Mouse (Mus musculus) MEL (cell line): ENCODE data around the gene Vav3. TPM values are rescaled to one million over a fixed set of nuclear protein-coding genes. Genes with fewer than 3 reads are reported as not detected.
"Not testable (repeated sequence)": the region's sequence is repeated elsewhere in the genome, so short reads cannot be mapped to it uniquely, and the experiment has no call there.

Experiments
- DNase-seq: peaks from one replicate; pipeline ENCODE4 v3.0.0; 2011; ENCODE audit warnings: low read depth, low spot score
- H3K27ac ChIP-seq: 2 replicates; pipeline ENCODE4 v1.5.1; 2012; ENCODE audit warnings: low read depth, mild to moderate bottlenecking, control low read depth, low read length, moderate library complexity; ENCODE audit not compliant: control insufficient read depth
- H3K27me3 ChIP-seq, 2 experiments: fragments of 150-350 bp in 1 of 2; sonication (generic) in 1 of 2; 2 replicates each; pipeline ENCODE4 v1.6.1; 2012; ENCODE audit warnings: low read length in 2 of 2, mild to moderate bottlenecking in 2 of 2, improper control_type of control experiment in 1 of 2, moderate library complexity in 1 of 2; ENCODE audit not compliant: insufficient read depth in 2 of 2, control insufficient read depth in 1 of 2
- H3K36me3 ChIP-seq, 2 experiments: 2 replicates each; pipeline ENCODE4 v1.6.1; 2012 to 2014; ENCODE audit warnings: low read length in 2 of 2, improper control_type of control experiment in 1 of 2, inconsistent platforms in 1 of 2, mild to moderate bottlenecking in 1 of 2; ENCODE audit not compliant: insufficient read depth in 2 of 2, control insufficient read depth in 1 of 2
- H3K4me1 ChIP-seq, 2 experiments: fragments of 150-350 bp in 1 of 2; sonication (generic) in 1 of 2; 2 replicates each; pipeline ENCODE4 v1.6.1; 2012; ENCODE audit warnings: low read length in 2 of 2, improper control_type of control experiment in 1 of 2, mild to moderate bottlenecking in 1 of 2; ENCODE audit not compliant: insufficient read depth in 2 of 2, control insufficient read depth in 1 of 2
- H3K4me3 ChIP-seq, 2 experiments: fragments of 150-350 bp in 1 of 2; sonication (generic) in 1 of 2; 2 replicates each; pipeline ENCODE4 v1.5.1; 2012; ENCODE audit warnings: low read depth in 2 of 2, low read length in 2 of 2, mild to moderate bottlenecking in 2 of 2, moderate library complexity in 2 of 2, control low read depth in 1 of 2, improper control_type of control experiment in 1 of 2; ENCODE audit not compliant: control insufficient read depth in 1 of 2, insufficient read depth in 1 of 2
- H3K79me2 ChIP-seq: 2 replicates; pipeline ENCODE4 v1.6.1; 2012; ENCODE audit warnings: mild to moderate bottlenecking, low read length, moderate library complexity; ENCODE audit not compliant: control insufficient read depth, poor library complexity, insufficient read depth
- H3K9ac ChIP-seq: 2 replicates; pipeline ENCODE4 v1.6.1; 2012; ENCODE audit warnings: low read depth, mild to moderate bottlenecking, control low read depth, low read length, moderate library complexity; ENCODE audit not compliant: control insufficient read depth, poor library complexity, severe bottlenecking
- H3K9me3 ChIP-seq: fragments of 150-350 bp; sonication (generic); replicated peaks from 2 replicates; pipeline ENCODE4 v1.6.1; 2012; ENCODE audit warnings: mild to moderate bottlenecking, low read length, improper control_type of control experiment, moderate library complexity; ENCODE audit not compliant: insufficient read depth
- CTCF ChIP-seq, 3 experiments: IDR thresholded peaks in 2 of 3; conservative IDR thresholded peaks in 1 of 3; 2 replicates each; pipeline ENCODE4 v1.5.1; 2011 to 2012; ENCODE audit warnings: low read length in 3 of 3, low read depth in 2 of 3, mild to moderate bottlenecking in 2 of 3, improper control_type of control experiment in 1 of 3, inconsistent platforms in 1 of 3, mixed read lengths in 1 of 3, moderate library complexity in 1 of 3; ENCODE audit not compliant: control insufficient read depth in 1 of 3, insufficient read depth in 1 of 3, poor library complexity in 1 of 3, severe bottlenecking in 1 of 3
- ELF1 ChIP-seq: IDR thresholded peaks from 2 replicates; pipeline ENCODE4 v1.6.1; 2014; ENCODE audit warnings: low read depth, mild to moderate bottlenecking, inconsistent platforms, low read length, improper control_type of control experiment, moderate library complexity
- ETS1 ChIP-seq: IDR thresholded peaks from 2 replicates; pipeline ENCODE4 v1.6.1; 2012; ENCODE audit warnings: low read depth, mild to moderate bottlenecking, inconsistent platforms, low read length, improper control_type of control experiment, moderate library complexity
- GABPA ChIP-seq: IDR thresholded peaks from 2 replicates; pipeline ENCODE4 v1.6.1; 2012; ENCODE audit warnings: low read depth, mild to moderate bottlenecking, inconsistent platforms, low read length, improper control_type of control experiment, moderate library complexity
- MAFK ChIP-seq: IDR thresholded peaks from 2 replicates; pipeline ENCODE4 v1.6.1; 2011; ENCODE audit warnings: low read depth, mild to moderate bottlenecking, low read length, improper control_type of control experiment, borderline replicate concordance
- MAX ChIP-seq: IDR thresholded peaks from 2 replicates; pipeline ENCODE4 v1.6.1; 2011; ENCODE audit warnings: low read length, improper control_type of control experiment
- MAZ ChIP-seq: IDR thresholded peaks from 2 replicates; pipeline ENCODE4 v1.6.1; 2012; ENCODE audit warnings: low read depth, mild to moderate bottlenecking, inconsistent platforms, low read length, improper control_type of control experiment
- MEF2A ChIP-seq: IDR thresholded peaks from 2 replicates; pipeline ENCODE4 v1.6.1; 2014; ENCODE audit warnings: low read depth, mild to moderate bottlenecking, inconsistent platforms, low read length, improper control_type of control experiment; ENCODE audit not compliant: poor library complexity, insufficient replicate concordance, severe bottlenecking; ENCODE audit errors: extremely low read depth
- MXI1 ChIP-seq: IDR thresholded peaks from 2 replicates; pipeline ENCODE4 v1.6.1; 2011; ENCODE audit warnings: mild to moderate bottlenecking, low read depth, low read length, improper control_type of control experiment
- POLR2AphosphoS5 ChIP-seq: IDR thresholded peaks from 2 replicates; pipeline ENCODE4 v1.6.1; 2012; ENCODE audit warnings: low read depth, borderline replicate concordance, mild to moderate bottlenecking, inconsistent platforms, low read length, moderate library complexity, mixed read lengths
- RCOR1 ChIP-seq: IDR thresholded peaks from 2 replicates; pipeline ENCODE4 v1.6.1; 2012; ENCODE audit warnings: low read depth, mild to moderate bottlenecking, inconsistent platforms, low read length, improper control_type of control experiment
- SIN3A ChIP-seq: IDR thresholded peaks from 2 replicates; pipeline ENCODE4 v1.6.1; 2012; ENCODE audit warnings: low read length, improper control_type of control experiment, inconsistent platforms
- TAL1 ChIP-seq: IDR thresholded peaks from 2 replicates; pipeline ENCODE4 v1.6.1; 2012; ENCODE audit warnings: mild to moderate bottlenecking, inconsistent platforms, low read length, moderate library complexity, mixed read lengths
- TCF12 ChIP-seq: IDR thresholded peaks from 2 replicates; pipeline ENCODE4 v1.6.1; 2014; ENCODE audit warnings: low read depth, mild to moderate bottlenecking, inconsistent platforms, low read length, improper control_type of control experiment, moderate library complexity
- UBTF ChIP-seq: IDR thresholded peaks from 2 replicates; pipeline ENCODE4 v1.6.1; 2012; ENCODE audit warnings: low read depth, mild to moderate bottlenecking, inconsistent platforms, low read length, improper control_type of control experiment, moderate library complexity, borderline replicate concordance; ENCODE audit not compliant: insufficient read depth
- ZMIZ1 ChIP-seq: IDR thresholded peaks from 2 replicates; pipeline ENCODE4 v1.6.1; 2012; ENCODE audit warnings: low read depth, mild to moderate bottlenecking, inconsistent platforms, low read length, improper control_type of control experiment, moderate library complexity
- ZNF384 ChIP-seq: IDR thresholded peaks from 2 replicates; pipeline ENCODE4 v1.6.1; 2012; ENCODE audit warnings: low read depth, mild to moderate bottlenecking, inconsistent platforms, low read length, improper control_type of control experiment
- polyA plus RNA-seq, 2 experiments: library from polyadenylated mRNA; stranded (reverse) in 1 of 2; unstranded in 1 of 2; fragments of >175 nt in 1 of 2; fragments of >200 nt in 1 of 2; gene quantifications; 2 replicates each; pipeline versions ENCODE4 v1.2.1 to v1.2.4; 2012; ENCODE audit warnings: low replicate concordance in 2 of 2, low read depth in 1 of 2; ENCODE audit not compliant: insufficient read length in 2 of 2, insufficient read depth in 1 of 2, missing spikeins in 1 of 2
- total RNA-seq: library from RNA; depleted of rRNA; stranded (reverse); fragments of 300-350 nt; gene quantifications from 2 replicates; pipeline ENCODE4 v1.2.3, GENCODE M21; 2012

The Vav3 gene
- total and polyA plus RNA-seq, 3 experiments, result not detected

DNA sequence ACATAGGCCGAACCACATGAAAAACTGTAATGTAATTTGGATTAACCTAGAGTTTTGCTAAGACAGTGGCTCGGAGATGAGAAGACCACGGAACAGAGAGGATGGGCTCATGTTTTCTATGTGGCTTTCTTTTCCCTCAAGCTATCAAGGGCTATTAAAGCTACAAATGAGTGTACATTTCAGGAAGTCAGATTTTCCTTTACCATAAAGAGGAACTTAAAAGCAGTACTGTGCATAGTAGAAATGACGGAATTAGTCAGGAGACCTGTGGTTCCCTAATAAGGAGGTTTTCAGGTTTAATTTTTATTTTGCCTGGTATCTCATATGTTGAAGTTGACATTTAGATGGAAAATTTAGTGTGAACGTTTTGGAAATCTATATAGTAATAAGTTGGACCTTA lies 107.8 kb downstream of the Vav3 start:
- not testable (repeated sequence) for H3K4me3 ChIP-seq, H3K9me3 ChIP-seq, H3K79me2 ChIP-seq, H3K27me3 ChIP-seq, H3K36me3 ChIP-seq, H3K9ac ChIP-seq, H3K27ac ChIP-seq, H3K4me1 ChIP-seq
- DNase-seq, result peak; percentile 6

DNA sequence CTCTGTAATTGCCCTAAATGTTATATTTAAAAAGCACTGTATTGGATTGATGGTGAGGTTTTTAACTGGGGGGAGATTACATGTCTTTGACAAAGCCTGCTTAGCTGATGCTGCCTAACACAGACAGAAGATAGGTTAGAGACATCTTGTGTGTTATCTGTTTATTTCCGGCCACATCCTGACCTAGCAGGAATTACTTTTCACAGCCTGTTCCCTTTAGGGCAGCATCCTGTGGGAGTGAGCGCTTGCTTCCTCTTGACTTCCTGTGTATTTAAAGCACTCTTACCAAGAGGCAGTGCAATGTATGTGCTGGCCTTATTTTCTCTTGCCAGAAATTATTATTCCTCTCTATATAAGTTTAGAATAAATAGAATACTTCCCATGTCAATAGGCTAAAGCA lies 111.5 kb downstream of the Vav3 start:
- H3K9ac ChIP-seq, result no peak overlapping the region
- H3K36me3 ChIP-seq, result no peaks in the 10 kb centered on the region
- TF ChIP-seq ZMIZ1, result no peak
- no peak for TF ChIP-seq MEF2A
- no peak for TF ChIP-seq MXI1
- TF ChIP-seq ETS1, result no peak
- TF ChIP-seq CTCF (IDR thresholded peaks at IDR 0.05 in 2 of 3, conservative IDR thresholded peaks at IDR 0.05 in 1 of 3; ENCODE audit: control insufficient read depth in 1 of 3, insufficient read depth in 1 of 3, low read depth in 2 of 3, low read length in 3 of 3, poor library complexity in 1 of 3, severe bottlenecking in 1 of 3), result no peak
- no peak for TF ChIP-seq GABPA
- no peak for TF ChIP-seq TCF12
- no peak for TF ChIP-seq UBTF
- TF ChIP-seq MAFK, result no peak
- no peak for TF ChIP-seq MAZ
- no peak for TF ChIP-seq TAL1
- TF ChIP-seq RCOR1, result no peak
- TF ChIP-seq POLR2AphosphoS5, result no peak
- TF ChIP-seq ZNF384, result no peak
- no peak overlapping the region for H3K27ac ChIP-seq
- H3K9me3 ChIP-seq, result no peaks in the 10 kb centered on the region
- DNase-seq, result no peak
- H3K79me2 ChIP-seq, result no peaks in the 10 kb centered on the region
- H3K27me3 ChIP-seq, result no peaks in the 10 kb centered on the region
- no peak overlapping the region for H3K4me3 ChIP-seq
- no peaks in the 10 kb centered on the region for H3K4me1 ChIP-seq

- no peak for DNase-seq
- H3K4me1 ChIP-seq, result no peaks in the 10 kb centered on the region
- H3K79me2 ChIP-seq, result no peaks in the 10 kb centered on the region
- H3K9me3 ChIP-seq, result no peaks in the 10 kb centered on the region
- H3K36me3 ChIP-seq, result no peaks in the 10 kb centered on the region
- H3K9ac ChIP-seq, result no peak overlapping the region
- no peak overlapping the region for H3K27ac ChIP-seq
- H3K27me3 ChIP-seq, result no peaks in the 10 kb centered on the region
- no peak overlapping the region for H3K4me3 ChIP-seq
- TF ChIP-seq ELF1 (no peak), MXI1 (no peak), GABPA (no peak), MAX (no peak), SIN3A (no peak)
These were observed 114.2 kb downstream of the Vav3 start for GRCm38 (mm10) chr3:109454633-109455032.
